Mouse (Mus musculus) MEL (cell line): Measurements from ENCODE around the gene Vps35l. TPM values are rescaled to one million over a fixed set of nuclear protein-coding genes. Genes with fewer than 3 reads are reported as not detected.

Experiments
- DNase-seq: peaks from one replicate; pipeline ENCODE4 v3.0.0; 2011; ENCODE audit warnings: low read depth, low spot score
- H3K27ac ChIP-seq: 2 replicates; pipeline ENCODE4 v1.5.1; 2012; ENCODE audit warnings: low read depth, mild to moderate bottlenecking, control low read depth, low read length, moderate library complexity; ENCODE audit not compliant: control insufficient read depth
- H3K27me3 ChIP-seq, 2 experiments: fragments of 150-350 bp in 1 of 2; sonication (generic) in 1 of 2; 2 replicates each; pipeline ENCODE4 v1.6.1; 2012; ENCODE audit warnings: low read length in 2 of 2, mild to moderate bottlenecking in 2 of 2, improper control_type of control experiment in 1 of 2, moderate library complexity in 1 of 2; ENCODE audit not compliant: insufficient read depth in 2 of 2, control insufficient read depth in 1 of 2
- H3K36me3 ChIP-seq, 2 experiments: 2 replicates each; pipeline ENCODE4 v1.6.1; 2012 to 2014; ENCODE audit warnings: low read length in 2 of 2, improper control_type of control experiment in 1 of 2, inconsistent platforms in 1 of 2, mild to moderate bottlenecking in 1 of 2; ENCODE audit not compliant: insufficient read depth in 2 of 2, control insufficient read depth in 1 of 2
- H3K4me1 ChIP-seq, 2 experiments: fragments of 150-350 bp in 1 of 2; sonication (generic) in 1 of 2; 2 replicates each; pipeline ENCODE4 v1.6.1; 2012; ENCODE audit warnings: low read length in 2 of 2, improper control_type of control experiment in 1 of 2, mild to moderate bottlenecking in 1 of 2; ENCODE audit not compliant: insufficient read depth in 2 of 2, control insufficient read depth in 1 of 2
- H3K4me3 ChIP-seq, 2 experiments: fragments of 150-350 bp in 1 of 2; sonication (generic) in 1 of 2; 2 replicates each; pipeline ENCODE4 v1.5.1; 2012; ENCODE audit warnings: low read depth in 2 of 2, low read length in 2 of 2, mild to moderate bottlenecking in 2 of 2, moderate library complexity in 2 of 2, control low read depth in 1 of 2, improper control_type of control experiment in 1 of 2; ENCODE audit not compliant: control insufficient read depth in 1 of 2, insufficient read depth in 1 of 2
- H3K79me2 ChIP-seq: 2 replicates; pipeline ENCODE4 v1.6.1; 2012; ENCODE audit warnings: mild to moderate bottlenecking, low read length, moderate library complexity; ENCODE audit not compliant: control insufficient read depth, poor library complexity, insufficient read depth
- H3K9ac ChIP-seq: 2 replicates; pipeline ENCODE4 v1.6.1; 2012; ENCODE audit warnings: low read depth, mild to moderate bottlenecking, control low read depth, low read length, moderate library complexity; ENCODE audit not compliant: control insufficient read depth, poor library complexity, severe bottlenecking
- H3K9me3 ChIP-seq: fragments of 150-350 bp; sonication (generic); replicated peaks from 2 replicates; pipeline ENCODE4 v1.6.1; 2012; ENCODE audit warnings: mild to moderate bottlenecking, low read length, improper control_type of control experiment, moderate library complexity; ENCODE audit not compliant: insufficient read depth
- BHLHE40 ChIP-seq: IDR thresholded peaks from 2 replicates; pipeline ENCODE4 v1.6.1; 2012; ENCODE audit warnings: low read depth, mild to moderate bottlenecking, inconsistent platforms, low read length, improper control_type of control experiment, borderline replicate concordance
- CHD1 ChIP-seq: IDR thresholded peaks from 2 replicates; pipeline ENCODE4 v1.6.1; 2012; ENCODE audit warnings: low read depth, mild to moderate bottlenecking, inconsistent platforms, low read length, improper control_type of control experiment
- E2F4 ChIP-seq: IDR thresholded peaks from 2 replicates; pipeline ENCODE4 v1.6.1; 2011; ENCODE audit warnings: low read depth, low read length, improper control_type of control experiment, borderline replicate concordance
- ELF1 ChIP-seq: IDR thresholded peaks from 2 replicates; pipeline ENCODE4 v1.6.1; 2014; ENCODE audit warnings: low read depth, mild to moderate bottlenecking, inconsistent platforms, low read length, improper control_type of control experiment, moderate library complexity
- EP300 ChIP-seq, 2 experiments: IDR thresholded peaks; 2 replicates each; pipeline ENCODE4 v1.6.1; 2011; ENCODE audit warnings: improper control_type of control experiment in 2 of 2, low read length in 2 of 2, low read depth in 1 of 2, mild to moderate bottlenecking in 1 of 2
- ETS1 ChIP-seq: IDR thresholded peaks from 2 replicates; pipeline ENCODE4 v1.6.1; 2012; ENCODE audit warnings: low read depth, mild to moderate bottlenecking, inconsistent platforms, low read length, improper control_type of control experiment, moderate library complexity
- GATA1 ChIP-seq: IDR thresholded peaks from 2 replicates; pipeline ENCODE4 v1.6.1; 2011; ENCODE audit warnings: low read depth, low read length, improper control_type of control experiment
- JUND ChIP-seq: IDR thresholded peaks from 2 replicates; pipeline ENCODE4 v1.6.1; 2011; ENCODE audit warnings: low read depth, mild to moderate bottlenecking, improper control_type of control experiment, low read length
- KAT2A ChIP-seq: conservative IDR thresholded peaks from 2 replicates; pipeline ENCODE4 v1.6.1; 2012; ENCODE audit warnings: low read depth, low read length, improper control_type of control experiment, inconsistent platforms
- MAX ChIP-seq: IDR thresholded peaks from 2 replicates; pipeline ENCODE4 v1.6.1; 2011; ENCODE audit warnings: low read length, improper control_type of control experiment
- MEF2A ChIP-seq: IDR thresholded peaks from 2 replicates; pipeline ENCODE4 v1.6.1; 2014; ENCODE audit warnings: low read depth, mild to moderate bottlenecking, inconsistent platforms, low read length, improper control_type of control experiment; ENCODE audit not compliant: poor library complexity, insufficient replicate concordance, severe bottlenecking; ENCODE audit errors: extremely low read depth
- MXI1 ChIP-seq: IDR thresholded peaks from 2 replicates; pipeline ENCODE4 v1.6.1; 2011; ENCODE audit warnings: mild to moderate bottlenecking, low read depth, low read length, improper control_type of control experiment
- MYB ChIP-seq: IDR thresholded peaks from 2 replicates; pipeline ENCODE4 v1.6.1; 2011; ENCODE audit warnings: mild to moderate bottlenecking, low read depth, low read length, improper control_type of control experiment
- NELFE ChIP-seq: IDR thresholded peaks from 2 replicates; pipeline ENCODE4 v1.6.1; 2011; ENCODE audit warnings: low read depth, low read length, improper control_type of control experiment
- NRF1 ChIP-seq: IDR thresholded peaks from 2 replicates; pipeline ENCODE4 v1.6.1; 2014; ENCODE audit warnings: low read depth, mild to moderate bottlenecking, inconsistent platforms, low read length, improper control_type of control experiment, moderate library complexity; ENCODE audit not compliant: poor library complexity, insufficient read depth, severe bottlenecking
- POLR2A ChIP-seq, 2 experiments: IDR thresholded peaks; 2 replicates each; pipeline ENCODE4 v1.6.1; 2011 to 2012; ENCODE audit warnings: low read length in 2 of 2, mild to moderate bottlenecking in 2 of 2, control low read depth in 1 of 2, improper control_type of control experiment in 1 of 2, low read depth in 1 of 2, moderate library complexity in 1 of 2; ENCODE audit not compliant: control insufficient read depth in 1 of 2, insufficient read depth in 1 of 2, poor library complexity in 1 of 2
- POLR2AphosphoS2 ChIP-seq: IDR thresholded peaks from 2 replicates; pipeline ENCODE4 v1.6.1; 2011; ENCODE audit warnings: low read length, improper control_type of control experiment
- POLR2AphosphoS5 ChIP-seq: IDR thresholded peaks from 2 replicates; pipeline ENCODE4 v1.6.1; 2012; ENCODE audit warnings: low read depth, borderline replicate concordance, mild to moderate bottlenecking, inconsistent platforms, low read length, moderate library complexity, mixed read lengths
- RAD21 ChIP-seq: IDR thresholded peaks from 2 replicates; pipeline ENCODE4 v1.6.1; 2011; ENCODE audit warnings: mild to moderate bottlenecking, low read depth, low read length, improper control_type of control experiment
- RCOR1 ChIP-seq: IDR thresholded peaks from 2 replicates; pipeline ENCODE4 v1.6.1; 2012; ENCODE audit warnings: low read depth, mild to moderate bottlenecking, inconsistent platforms, low read length, improper control_type of control experiment
- SIN3A ChIP-seq: IDR thresholded peaks from 2 replicates; pipeline ENCODE4 v1.6.1; 2012; ENCODE audit warnings: low read length, improper control_type of control experiment, inconsistent platforms
- SMC3 ChIP-seq: IDR thresholded peaks from 2 replicates; pipeline ENCODE4 v1.6.1; 2011; ENCODE audit warnings: low read depth, low read length, improper control_type of control experiment
- TBP ChIP-seq: IDR thresholded peaks from 2 replicates; pipeline ENCODE4 v1.8.0; 2011; ENCODE audit warnings: low read depth, low read length, improper control_type of control experiment
- TCF12 ChIP-seq: IDR thresholded peaks from 2 replicates; pipeline ENCODE4 v1.6.1; 2014; ENCODE audit warnings: low read depth, mild to moderate bottlenecking, inconsistent platforms, low read length, improper control_type of control experiment, moderate library complexity
- USF1 ChIP-seq: IDR thresholded peaks from 2 replicates; pipeline ENCODE4 v1.6.1; 2014; ENCODE audit warnings: low read depth, mild to moderate bottlenecking, inconsistent platforms, low read length, improper control_type of control experiment, moderate library complexity
- USF2 ChIP-seq, 2 experiments: IDR thresholded peaks; 2 replicates each; pipeline ENCODE4 v1.6.1; 2011 to 2012; ENCODE audit warnings: improper control_type of control experiment in 2 of 2, low read length in 2 of 2, borderline replicate concordance in 1 of 2, inconsistent platforms in 1 of 2, low read depth in 1 of 2, mild to moderate bottlenecking in 1 of 2; ENCODE audit not compliant: insufficient read depth in 1 of 2
- ZKSCAN1 ChIP-seq: IDR thresholded peaks from 2 replicates; pipeline ENCODE4 v1.6.1; 2012; ENCODE audit warnings: low read depth, mild to moderate bottlenecking, inconsistent platforms, low read length, improper control_type of control experiment, moderate library complexity
- ZNF384 ChIP-seq: IDR thresholded peaks from 2 replicates; pipeline ENCODE4 v1.6.1; 2012; ENCODE audit warnings: low read depth, mild to moderate bottlenecking, inconsistent platforms, low read length, improper control_type of control experiment
- polyA plus RNA-seq, 2 experiments: library from polyadenylated mRNA; stranded (reverse) in 1 of 2; unstranded in 1 of 2; fragments of >175 nt in 1 of 2; fragments of >200 nt in 1 of 2; gene quantifications; 2 replicates each; pipeline versions ENCODE4 v1.2.1 to v1.2.4; 2012; ENCODE audit warnings: low replicate concordance in 2 of 2, low read depth in 1 of 2; ENCODE audit not compliant: insufficient read length in 2 of 2, insufficient read depth in 1 of 2, missing spikeins in 1 of 2
- total RNA-seq: library from RNA; depleted of rRNA; stranded (reverse); fragments of 300-350 nt; gene quantifications from 2 replicates; pipeline ENCODE4 v1.2.3, GENCODE M21; 2012

Vps35l gene
- total and polyA plus RNA-seq, 3 experiments, result 37.6 to 87.4 TPM; not detected in 1

GRCm38 (mm10) chr7:118816275-118816674, 76.2 kb downstream of the Vps35l start:
- Histone ChIP-seq H3K79me2 (no peaks in the 10 kb centered on the region), H3K4me1 (peaks cover 2 to 4% of the 10 kb centered on the region in 2 experiments; a peak in 2 of 4 replicates)
- DNase-seq, result no peak
- TF ChIP-seq USF2 (IDR thresholded peaks at IDR 0.05; ENCODE audit: borderline replicate concordance in 1 of 2, insufficient read depth in 1 of 2, low read depth in 1 of 2, low read length in 2 of 2) (no peak), RCOR1 (no peak), ETS1 (no peak), GATA1 (no peak), TBP (no peak), MYB (no peak), EP300 (IDR thresholded peaks at IDR 0.05; ENCODE audit: low read depth in 1 of 2, low read length in 2 of 2) (no peak), USF1 (no peak), JUND (no peak), ELF1 (no peak), RAD21 (no peak), POLR2AphosphoS5 (no peak), SMC3 (no peak), E2F4 (no peak), NELFE (no peak), TCF12 (no peak), BHLHE40 (no peak), MAX (no peak), MXI1 (no peak)
- TF ChIP-seq, all 39 proteins: peak for 0
- Histone ChIP-seq H3K4me3 (no peak overlapping the region), H3K9me3 (no peaks in the 10 kb centered on the region), H3K27ac (no peak overlapping the region), H3K9ac (no peak overlapping the region), H3K27me3 (no peaks in the 10 kb centered on the region), H3K36me3 (peaks cover 0 to 3% of the 10 kb centered on the region in 2 experiments; a peak in 2 of 4 replicates)

GRCm38 (mm10) chr7:118817741-118818140, 77.7 kb downstream of the Vps35l start:
- Histone ChIP-seq H3K79me2 (no peaks in the 10 kb centered on the region), H3K36me3 (peaks cover 0 to 5% of the 10 kb centered on the region in 2 experiments; a peak in 3 of 4 replicates), H3K27me3 (no peaks in the 10 kb centered on the region), H3K9me3 (no peaks in the 10 kb centered on the region), H3K27ac (no peak overlapping the region), H3K9ac (no peak overlapping the region), H3K4me3 (no peak overlapping the region), H3K4me1 (peaks cover 4 to 8% of the 10 kb centered on the region in 2 experiments; a peak in 3 of 4 replicates)
- TF ChIP-seq MYB (no peak), USF1 (no peak), POLR2A (IDR thresholded peaks at IDR 0.05; ENCODE audit: control insufficient read depth in 1 of 2, insufficient read depth in 1 of 2, low read depth in 1 of 2, low read length in 2 of 2, poor library complexity in 1 of 2) (no peak), ZNF384 (no peak), RCOR1 (no peak), NELFE (no peak), POLR2AphosphoS2 (no peak), POLR2AphosphoS5 (no peak), SIN3A (no peak), TBP (no peak), KAT2A (no peak), NRF1 (no peak), MEF2A (no peak), USF2 (IDR thresholded peaks at IDR 0.05; ENCODE audit: borderline replicate concordance in 1 of 2, insufficient read depth in 1 of 2, low read depth in 1 of 2, low read length in 2 of 2) (no peak), TCF12 (no peak), CHD1 (no peak), ZKSCAN1 (no peak), JUND (no peak)
- DNase-seq, result no peak
